Mouse (Mus musculus) CD4-positive, CD25-positive, alpha-beta regulatory T cell, adult 2 months (primary cell): Measurements from ENCODE around the gene Serpina10.
"Not testable (repeated sequence)": the region's sequence is repeated elsewhere in the genome, so short reads cannot be mapped to it uniquely, and the experiment has no call there.

Source experiments
- DNase-seq: peaks from one replicate; pipeline ENCODE4 v3.0.0-alpha.2; 2012; ENCODE audit warnings: low read depth, low spot score

Serpina10 gene

GRCm38 (mm10) chr12:103615734-103616133 lies 15.5 kb downstream of the Serpina10 start:
- no peak for DNase-seq

GRCm38 (mm10) chr12:103615141-103615540 lies 16.1 kb downstream of the Serpina10 start:
- DNase-seq: no peak

GRCm38 (mm10) chr12:103601839-103602238 lies 29.4 kb downstream of the Serpina10 start:
- no peak for DNase-seq

GRCm38 (mm10) chr12:103600364-103600763 lies 30.9 kb downstream of the Serpina10 start:
- no peak for DNase-seq

- no peak for DNase-seq
Measured at GRCm38 (mm10) chr12:103598411-103598810, 32.8 kb downstream of the Serpina10 start.

GRCm38 (mm10) chr12:103583771-103584170 lies 47.5 kb downstream of the Serpina10 start:
- no peak for DNase-seq

- not testable (repeated sequence) for DNase-seq
Measured at GRCm38 (mm10) chr12:103578148-103578547, 53.1 kb downstream of the Serpina10 start.

- DNase-seq: no peak
Measured at GRCm38 (mm10) chr12:103569690-103570089, 61.6 kb downstream of the Serpina10 start.

GRCm38 (mm10) chr12:103567129-103567528 lies 64.1 kb downstream of the Serpina10 start:
- DNase-seq: peak; percentile 29

GRCm38 (mm10) chr12:103565151-103565550 lies 66.1 kb downstream of the Serpina10 start:
- DNase-seq: no peak
